Mouse (Mus musculus) forebrain, embryonic 11.5 days (tissue): ENCODE results near the gene Afap1. TPM values are rescaled to one million over a fixed set of nuclear protein-coding genes. Genes with fewer than 3 reads are reported as not detected.

ENCODE experiments used
- ATAC-seq: fragments of 200-750 bp; cut with Nextera tagmentation; replicated peaks from 2 replicates; pipeline ENCODE4 v1.8.0; 2017; ENCODE audit warnings: moderate TSS enrichment; ENCODE audit not compliant: low FRiP score
- DNase-seq: peaks from one replicate; pipeline ENCODE4 v3.0.0-alpha.2; 2017; ENCODE audit warnings: low spot score
- H3K27ac ChIP-seq: fragments of 300-500 bp; sonication (generic); 2 replicates; pipeline ENCODE4 v1.5.1; 2014; ENCODE audit warnings: low read depth, low read length
- H3K27me3 ChIP-seq: fragments of 300-500 bp; sonication (generic); 2 replicates; pipeline ENCODE4 v1.6.1; 2014; ENCODE audit warnings: mild to moderate bottlenecking, low read length, mixed read lengths; ENCODE audit not compliant: control insufficient read depth, insufficient read depth
- H3K36me3 ChIP-seq: fragments of 300-500 bp; sonication (generic); 2 replicates; pipeline ENCODE4 v1.6.1; 2014; ENCODE audit warnings: mild to moderate bottlenecking, low read length, moderate library complexity, mixed read lengths; ENCODE audit not compliant: control insufficient read depth, insufficient read depth
- H3K4me1 ChIP-seq: fragments of 300-500 bp; sonication (generic); replicated peaks from 2 replicates; pipeline ENCODE4 v1.6.1; 2014; ENCODE audit warnings: low read length, mixed read lengths; ENCODE audit not compliant: control insufficient read depth, insufficient read depth
- H3K4me2 ChIP-seq: fragments of 300-500 bp; sonication (generic); 2 replicates; pipeline ENCODE4 v1.6.1; 2014; ENCODE audit warnings: low read depth, mild to moderate bottlenecking, low read length, moderate library complexity, mixed read lengths; ENCODE audit not compliant: severe bottlenecking
- H3K4me3 ChIP-seq: fragments of 300-500 bp; sonication (generic); 2 replicates; pipeline ENCODE4 v1.5.1; 2014; ENCODE audit warnings: low read depth, low read length
- H3K9ac ChIP-seq: fragments of 300-500 bp; sonication (generic); 2 replicates; pipeline ENCODE4 v1.6.1; 2014; ENCODE audit warnings: low read length
- H3K9me3 ChIP-seq: fragments of 300-500 bp; sonication (generic); 2 replicates; pipeline ENCODE4 v1.6.1; 2016; ENCODE audit warnings: low read length, mixed read lengths; ENCODE audit not compliant: control insufficient read depth
- WGBS: fragments of 180-500 bp; shearing (Covaris S2); extraction: QIAGEN DNeasy Blood & Tissue Kit; methylation state at CpG from one replicate; pipeline ENCODE4 v1.1.7; 2014; 5-methylcytosine and 5-hydroxymethylcytosine counted together
- polyA plus RNA-seq: library from polyadenylated mRNA; unstranded; fragments of >200 nt; fragmentation: Nextera tagmentation; extraction: Ambion mirVana; gene quantifications from 2 replicates; pipeline ENCODE4 v1.2.1, GENCODE M21; 2014

Afap1 gene
- polyA plus RNA-seq, 1 experiment from 2014 or later, result 32.5 TPM

GRCm38 (mm10) chr5:35873382-35873781 is 19.7 kb upstream of the Afap1 start:
- no peaks in the 10 kb centered on the region for H3K27me3 ChIP-seq
- DNase-seq (no peak), ATAC-seq (no peak)
- no peaks in the 10 kb centered on the region for H3K4me1 ChIP-seq
- WGBS, result 53% methylated on average over 4 of the region's 4 CpGs
- H3K27ac ChIP-seq, result no peak overlapping the region
- no peak overlapping the region for H3K9ac ChIP-seq
- no peaks in the 10 kb centered on the region for H3K36me3 ChIP-seq
- H3K4me2 ChIP-seq, result no peak overlapping the region
- no peaks in the 10 kb centered on the region for H3K9me3 ChIP-seq
- H3K4me3 ChIP-seq, result no peak overlapping the region

- WGBS, result 96% methylated on average over 5 of the region's 5 CpGs
- no peak overlapping the region for H3K4me2 ChIP-seq
Observed at GRCm38 (mm10) chr5:35876236-35876635, 16.9 kb upstream of the Afap1 start.

GRCm38 (mm10) chr5:35879199-35879598 is 13.9 kb upstream of the Afap1 start:
- 90% methylated on average over 8 of the region's 8 CpGs for WGBS
- no peak for ATAC-seq

More at GRCm38 (mm10) chr5:35876236-35876635, 16.9 kb upstream of the Afap1 start:
- Histone ChIP-seq H3K9ac (no peak overlapping the region), H3K27me3 (no peaks in the 10 kb centered on the region), H3K27ac (no peak overlapping the region), H3K36me3 (no peaks in the 10 kb centered on the region), H3K4me1 (no peaks in the 10 kb centered on the region), H3K4me3 (no peak overlapping the region), H3K9me3 (no peaks in the 10 kb centered on the region)
- no peak for ATAC-seq
- no peak for DNase-seq

GRCm38 (mm10) chr5:35882391-35882790 is 10.7 kb upstream of the Afap1 start:
- Histone ChIP-seq H3K36me3 (no peaks in the 10 kb centered on the region), H3K27ac (no peak overlapping the region), H3K4me1 (no peaks in the 10 kb centered on the region), H3K27me3 (no peaks in the 10 kb centered on the region), H3K4me2 (no peak overlapping the region), H3K4me3 (no peak overlapping the region), H3K9ac (no peak overlapping the region), H3K9me3 (no peaks in the 10 kb centered on the region)
- 70% methylated on average over 9 of the region's 9 CpGs for WGBS
- ATAC-seq (no peak), DNase-seq (no peak)

More at GRCm38 (mm10) chr5:35879199-35879598, 13.9 kb upstream of the Afap1 start:
- no peak overlapping the region for H3K4me3 ChIP-seq
- H3K27ac ChIP-seq, result no peak overlapping the region
- no peak overlapping the region for H3K4me2 ChIP-seq
- no peaks in the 10 kb centered on the region for H3K27me3 ChIP-seq
- no peak overlapping the region for H3K9ac ChIP-seq
- DNase-seq, result no peak
- H3K4me1 ChIP-seq, result no peaks in the 10 kb centered on the region
- no peaks in the 10 kb centered on the region for H3K9me3 ChIP-seq
- no peaks in the 10 kb centered on the region for H3K36me3 ChIP-seq

GRCm38 (mm10) chr5:35884262-35884661 is 8.9 kb upstream of the Afap1 start:
- Histone ChIP-seq H3K9ac (no peak overlapping the region), H3K36me3 (no peaks in the 10 kb centered on the region), H3K27me3 (no peaks in the 10 kb centered on the region), H3K4me1 (0 out of 2 replicates have a peak, but pooled peaks cover 1% of the 10 kb centered on the region), H3K27ac (no peak overlapping the region), H3K9me3 (no peaks in the 10 kb centered on the region), H3K4me3 (no peak overlapping the region), H3K4me2 (no peak overlapping the region)
- no peak for DNase-seq
- WGBS, result 41% methylated on average over 11 of the region's 11 CpGs
- no peak for ATAC-seq

- no peak for DNase-seq
- H3K9ac ChIP-seq, result no peak overlapping the region
Observed at GRCm38 (mm10) chr5:35884689-35885088, 8.4 kb upstream of the Afap1 start.

GRCm38 (mm10) chr5:35888959-35889358 is 4.2 kb upstream of the Afap1 start:
- 55% methylated on average over 9 of the region's 9 CpGs for WGBS
- H3K36me3 ChIP-seq, result no peaks in the 10 kb centered on the region
- peaks cover 6% of the 10 kb centered on the region; the same call in 1 of the 2 replicates for H3K27me3 ChIP-seq
- 0 out of 2 replicates have a peak, but pooled peaks cover 1% of the 10 kb centered on the region for H3K4me1 ChIP-seq
- H3K9me3 ChIP-seq, result no peaks in the 10 kb centered on the region
- H3K9ac ChIP-seq, result no peak overlapping the region
- ATAC-seq (no peak), DNase-seq (no peak)
- no peak overlapping the region for H3K4me2 ChIP-seq
- no peak overlapping the region for H3K4me3 ChIP-seq
- H3K27ac ChIP-seq, result no peak overlapping the region

More at GRCm38 (mm10) chr5:35884689-35885088, 8.4 kb upstream of the Afap1 start:
- H3K27me3 ChIP-seq, result no peaks in the 10 kb centered on the region
- H3K4me3 ChIP-seq, result no peak overlapping the region
- ATAC-seq, result no peak
- H3K4me1 ChIP-seq, result 0 out of 2 replicates have a peak, but pooled peaks cover 1% of the 10 kb centered on the region
- 88% methylated on average over 5 of the region's 5 CpGs for WGBS
- no peak overlapping the region for H3K4me2 ChIP-seq
- H3K9me3 ChIP-seq, result no peaks in the 10 kb centered on the region
- no peak overlapping the region for H3K27ac ChIP-seq
- H3K36me3 ChIP-seq, result no peaks in the 10 kb centered on the region

- no peak for ATAC-seq
Observed at GRCm38 (mm10) chr5:35889641-35890040, 3.5 kb upstream of the Afap1 start.

More at GRCm38 (mm10) chr5:35889641-35890040, 3.5 kb upstream of the Afap1 start:
- no peak for DNase-seq
- Histone ChIP-seq H3K4me2 (no peak overlapping the region), H3K4me3 (no peak overlapping the region), H3K27me3 (peaks cover 6% of the 10 kb centered on the region; the same call in 1 of the 2 replicates), H3K27ac (no peak overlapping the region), H3K4me1 (peaks cover 4% of the 10 kb centered on the region; the same call in 1 of the 2 replicates), H3K36me3 (no peaks in the 10 kb centered on the region), H3K9me3 (no peaks in the 10 kb centered on the region), H3K9ac (no peak overlapping the region)
- 21% methylated on average over 2 of the region's 2 CpGs for WGBS
